Mouse (Mus musculus): ENCODE results near the gene Gm49354.

GRCm38 (mm10) chr13:59771257-59771656 lies 10.8 kb downstream of the Gm49354 start:
- TF ChIP-seq CTCF (IDR thresholded peaks at IDR 0.05; ENCODE audit: low read depth, low read length): no peak
- no peak for TF ChIP-seq POLR2A (IDR thresholded peaks at IDR 0.05; ENCODE audit: extremely low read depth, insufficient read depth, low read length)

Measured in liver, adult 2 months (tissue).